Mouse (Mus musculus) small intestine, adult 2 months (tissue): ENCODE results near the gene Evi5. TPM values are rescaled to one million over a fixed set of nuclear protein-coding genes. Genes with fewer than 3 reads are reported as not detected.

Experiments used
- H3K27ac ChIP-seq: fragments of 200-500 bp; 2 replicates; pipeline ENCODE4 v1.5.1; 2012; ENCODE audit warnings: low read depth, low read length, control low read depth, inconsistent platforms; ENCODE audit not compliant: insufficient read depth
- H3K27me3 ChIP-seq: fragments of 200-500 bp; 2 replicates; pipeline ENCODE4 v1.6.1; 2012; ENCODE audit warnings: mild to moderate bottlenecking, moderate library complexity, low read length, inconsistent platforms; ENCODE audit not compliant: control insufficient read depth, insufficient read depth
- H3K36me3 ChIP-seq: fragments of 200-500 bp; 2 replicates; pipeline ENCODE4 v1.6.1; 2012; ENCODE audit warnings: mild to moderate bottlenecking, low read length, control low read depth, inconsistent platforms; ENCODE audit not compliant: control insufficient read depth, insufficient read depth
- H3K4me1 ChIP-seq: fragments of 200-500 bp; 2 replicates; pipeline ENCODE4 v1.6.1; 2012; ENCODE audit warnings: low read length, inconsistent platforms, mixed read lengths; ENCODE audit not compliant: control insufficient read depth, insufficient read depth, insufficient read length
- H3K4me3 ChIP-seq: fragments of 200-500 bp; 2 replicates; pipeline ENCODE4 v1.5.1; 2012; ENCODE audit warnings: low read depth, mild to moderate bottlenecking, control low read depth, inconsistent platforms, low read length, moderate library complexity
- CTCF ChIP-seq: fragments of 200-500 bp; IDR thresholded peaks from 2 replicates; pipeline ENCODE4 v1.5.1; 2012; ENCODE audit warnings: low read depth, mild to moderate bottlenecking, control low read depth, inconsistent platforms, low read length, moderate library complexity, mixed read lengths; ENCODE audit not compliant: insufficient replicate concordance, insufficient read length; ENCODE audit errors: extremely low read depth
- POLR2A ChIP-seq: fragments of 200-500 bp; IDR thresholded peaks from 2 replicates; pipeline ENCODE4 v1.6.1; 2012; ENCODE audit warnings: low read depth, mild to moderate bottlenecking, control low read depth, inconsistent platforms, low read length, moderate library complexity
- WGBS: fragments of 180-500 bp; shearing (Covaris S2); methylation state at CpG from one replicate; pipeline ENCODE4 v1.1.7; 2018; 5-methylcytosine and 5-hydroxymethylcytosine counted together
- polyA plus RNA-seq: library from polyadenylated mRNA; depleted of rRNA; stranded (reverse); fragments of >200 nt; gene quantifications from 2 replicates; pipeline ENCODE4 v1.2.3, GENCODE M21; 2012; rRNA removed

Gene Evi5
- polyA plus RNA-seq, 1 experiment, result 8.1 TPM

GRCm38 (mm10) chr5:107706262-107706661, 168.6 kb downstream of the Evi5 start:
- Histone ChIP-seq H3K4me3 (no peak overlapping the region), H3K27me3 (no peaks in the 10 kb centered on the region; the same call in none of the 2 replicates), H3K27ac (no peak overlapping the region), H3K36me3 (no peaks in the 10 kb centered on the region), H3K4me1 (no peaks in the 10 kb centered on the region)
- TF ChIP-seq CTCF (no peak), POLR2A (no peak)
- 33% methylated on average over 1 of the region's 1 CpGs for WGBS

GRCm38 (mm10) chr5:107705756-107706155, 169.2 kb downstream of the Evi5 start:
- WGBS, result 31% methylated on average over 4 of the region's 4 CpGs
- no peaks in the 10 kb centered on the region for H3K36me3 ChIP-seq
- TF ChIP-seq CTCF, result no peak
- TF ChIP-seq POLR2A, result no peak

GRCm38 (mm10) chr5:107703207-107703763, 171.6 kb downstream of the Evi5 start:
- H3K4me3 ChIP-seq, result no peak overlapping the region
- TF ChIP-seq POLR2A (no peak), CTCF (no peak)
- no peaks in the 10 kb centered on the region for H3K4me1 ChIP-seq
- no peak overlapping the region; the same call in 1 of the 2 replicates for H3K27ac ChIP-seq
- H3K27me3 ChIP-seq, result no peaks in the 10 kb centered on the region; the same call in 1 of the 2 replicates
- WGBS, result 55% methylated on average over 6 of the region's 6 CpGs
- H3K36me3 ChIP-seq, result no peaks in the 10 kb centered on the region

More at GRCm38 (mm10) chr5:107705756-107706155, 169.2 kb downstream of the Evi5 start:
- Histone ChIP-seq H3K27me3 (no peaks in the 10 kb centered on the region; the same call in 1 of the 2 replicates), H3K4me3 (no peak overlapping the region), H3K27ac (no peak overlapping the region), H3K4me1 (no peaks in the 10 kb centered on the region)

GRCm38 (mm10) chr5:107701658-107702057, 173.2 kb downstream of the Evi5 start:
- 75% methylated on average over 9 of the region's 9 CpGs for whole genome bisulfite sequencing
- TF ChIP-seq POLR2A (no peak), CTCF (no peak)
- H3K4me1 ChIP-seq, result no peaks in the 10 kb centered on the region
- no peak overlapping the region for H3K27ac ChIP-seq
- H3K36me3 ChIP-seq, result no peaks in the 10 kb centered on the region
- no peaks in the 10 kb centered on the region; the same call in 1 of the 2 replicates for H3K27me3 ChIP-seq
- H3K4me3 ChIP-seq, result no peak overlapping the region

GRCm38 (mm10) chr5:107700873-107701272, 174.0 kb downstream of the Evi5 start:
- TF ChIP-seq CTCF (no peak), POLR2A (no peak)
- Histone ChIP-seq H3K4me1 (no peaks in the 10 kb centered on the region), H3K36me3 (no peaks in the 10 kb centered on the region), H3K4me3 (no peak overlapping the region), H3K27ac (no peak overlapping the region), H3K27me3 (no peaks in the 10 kb centered on the region)
- 82% methylated on average over 10 of the region's 10 CpGs for WGBS

GRCm38 (mm10) chr5:107698888-107699287, 176.0 kb downstream of the Evi5 start:
- Histone ChIP-seq H3K27me3 (no peaks in the 10 kb centered on the region), H3K4me3 (no peak overlapping the region), H3K36me3 (no peaks in the 10 kb centered on the region), H3K4me1 (no peaks in the 10 kb centered on the region), H3K27ac (no peak overlapping the region)
- TF ChIP-seq CTCF (no peak), POLR2A (no peak)
- 73% methylated on average over 8 of the region's 8 CpGs for WGBS

- Histone ChIP-seq H3K27ac (no peak overlapping the region), H3K36me3 (no peaks in the 10 kb centered on the region), H3K4me3 (no peak overlapping the region), H3K27me3 (peaks cover 2% of the 10 kb centered on the region; the same call in 1 of the 2 replicates), H3K4me1 (no peaks in the 10 kb centered on the region)
- TF ChIP-seq POLR2A, result no peak
- TF ChIP-seq CTCF, result no peak
- 81% methylated on average over 3 of the region's 3 CpGs for WGBS
These were observed 179.9 kb downstream of the Evi5 start for GRCm38 (mm10) chr5:107695019-107695418.

Other genes with a start within 250 kb of the Evi5 start
- gene Gfi1, start 149.1 kb downstream of the Evi5 start, polyA plus RNA-seq, result 7.9 and 8.7 TPM in 2 replicates
- not detected in 2 replicates for gene Ube2d2b, start 45.0 kb downstream of the Evi5 start, polyA plus RNA-seq
- 34.3 and 62.3 TPM in 2 replicates for gene Rpl5, start 25.4 kb upstream of the Evi5 start, polyA plus RNA-seq
- 0.08 and 0.30 TPM in 2 replicates for gene Fam69a, start 112.0 kb upstream of the Evi5 start, polyA plus RNA-seq
- 1.1 and 2.0 TPM in 2 replicates for gene Mtf2, start 190.6 kb upstream of the Evi5 start, polyA plus RNA-seq